Mouse (Mus musculus): ENCODE measurements at regions not wholly inside any gene's neighbourhood (a gene's known extent, or its start where the extent isn't known, plus 50 kb on each side); places are given as distances from the start of the nearest gene placed in this dataset.

- in situ Hi-C loops (cut with MboI, MseI): loop anchor here in 1 of 2 experiments (10.0 kb wide), 2 partner anchors 55 to 185 kb away; no protein-coding TSS in a partner anchor
Measured at GRCm38 (mm10) chr19:18200105-18200782, 362.8 kb upstream of the Pcsk5 start.

GRCm38 (mm10) chr19:18189102-18189742 is 351.8 kb upstream of the Pcsk5 start:
- in situ Hi-C loops (cut with MboI, MseI): no loop called here

GRCm38 (mm10) chr19:18188122-18188866 is 350.9 kb upstream of the Pcsk5 start:
- in situ Hi-C loops (cut with MboI, MseI): no loop called here

GRCm38 (mm10) chr19:18185767-18186554 is 348.5 kb upstream of the Pcsk5 start:
- in situ Hi-C loops (cut with MboI, MseI): no loop called here

GRCm38 (mm10) chr19:18185211-18185610 is 347.8 kb upstream of the Pcsk5 start:
- in situ Hi-C loops (cut with MboI, MseI): no loop called here

- in situ Hi-C loops (cut with MboI, MseI): no loop called here
Measured at GRCm38 (mm10) chr19:18176200-18176599, 338.8 kb upstream of the Pcsk5 start.

GRCm38 (mm10) chr19:18146494-18146893 is 309.1 kb upstream of the Pcsk5 start:
- in situ Hi-C loops (cut with MboI, MseI): loop anchor here in 1 of 2 experiments (10.0 kb wide), 1 partner anchor 58 kb away; no protein-coding TSS in a partner anchor

GRCm38 (mm10) chr19:18130936-18131335 is 293.5 kb upstream of the Pcsk5 start:
- in situ Hi-C loops (cut with MboI, MseI): no loop called here

- in situ Hi-C loops (cut with MboI, MseI): no loop called here
Measured at GRCm38 (mm10) chr19:18128786-18129185, 291.4 kb upstream of the Pcsk5 start.

GRCm38 (mm10) chr19:18106236-18106635 is 268.8 kb upstream of the Pcsk5 start:
- in situ Hi-C loops (cut with MboI, MseI): no loop called here

- in situ Hi-C loops (cut with MboI, MseI): no loop called here
Measured at GRCm38 (mm10) chr19:18104590-18104989, 267.2 kb upstream of the Pcsk5 start.

- in situ Hi-C loops (cut with MboI, MseI): no loop called here
Measured at GRCm38 (mm10) chr19:18101423-18102341, 264.2 kb upstream of the Pcsk5 start.

- in situ Hi-C loops (cut with MboI, MseI): no loop called here
Measured at GRCm38 (mm10) chr19:18083312-18083711, 245.9 kb upstream of the Pcsk5 start.

- in situ Hi-C loops (cut with MboI, MseI): no loop called here
Measured at GRCm38 (mm10) chr19:18068919-18069318, 231.5 kb upstream of the Pcsk5 start.

- in situ Hi-C loops (cut with MboI, MseI): no loop called here
Measured at GRCm38 (mm10) chr19:18067855-18068494, 230.5 kb upstream of the Pcsk5 start.

GRCm38 (mm10) chr19:18057256-18057890 is 219.9 kb upstream of the Pcsk5 start:
- in situ Hi-C loops (cut with MboI, MseI): no loop called here

- in situ Hi-C loops (cut with MboI, MseI): no loop called here
Measured at GRCm38 (mm10) chr19:18056414-18057254, 219.2 kb upstream of the Pcsk5 start.

- in situ Hi-C loops (cut with MboI, MseI): no loop called here
Measured at GRCm38 (mm10) chr19:18050353-18050752, 212.9 kb upstream of the Pcsk5 start.

- in situ Hi-C loops (cut with MboI, MseI): no loop called here
Measured at GRCm38 (mm10) chr19:18034225-18034624, 196.8 kb upstream of the Pcsk5 start.

Data from T-helper 17 cell (primary cell).